Mouse (Mus musculus): ENCODE results near the gene En2.

Gene En2

DNA sequence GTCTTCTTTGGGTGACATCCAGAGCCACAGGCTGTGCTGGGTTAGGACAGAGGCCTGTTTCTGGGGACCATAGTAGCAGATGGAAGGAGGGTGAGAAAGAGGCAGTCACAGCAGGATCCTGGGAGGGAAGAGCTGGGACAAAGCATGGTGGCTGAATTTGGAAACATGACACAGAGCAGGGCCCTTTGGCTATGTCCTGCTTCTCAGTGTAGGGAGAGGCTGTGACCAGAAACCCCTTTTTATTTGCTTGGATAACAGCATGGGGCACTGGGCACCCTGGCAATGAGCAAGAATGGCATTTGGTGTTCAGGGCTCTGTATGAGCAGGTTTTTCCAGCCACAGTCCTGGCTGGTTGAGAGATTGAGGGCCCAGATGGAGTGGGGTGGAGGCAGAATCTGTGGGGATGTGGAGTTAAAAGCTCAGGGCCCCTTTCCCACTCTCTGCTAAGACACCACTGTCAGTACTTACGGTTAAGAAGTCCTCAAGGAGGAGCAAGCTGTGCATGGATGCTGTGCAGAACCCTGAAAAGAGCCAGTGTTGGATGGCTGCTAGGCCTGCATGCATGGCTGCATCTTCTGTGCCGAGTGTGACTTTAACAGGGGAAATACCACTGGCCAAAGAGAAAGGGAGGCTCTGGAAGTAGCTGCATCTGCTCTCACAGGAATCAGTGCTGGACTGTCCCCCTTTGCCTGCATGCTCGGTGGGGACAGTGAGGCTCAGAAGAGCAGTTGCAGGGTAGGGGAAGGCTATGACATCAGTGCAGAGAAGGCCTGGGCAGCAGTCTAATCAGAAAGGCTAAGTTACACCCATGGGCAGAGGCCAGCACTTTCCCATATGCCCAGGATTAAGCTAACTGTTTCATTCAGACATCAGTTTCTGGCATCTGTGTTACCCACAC lies 26.0 kb downstream of the En2 start:
- DNase-seq: no peak

DNA sequence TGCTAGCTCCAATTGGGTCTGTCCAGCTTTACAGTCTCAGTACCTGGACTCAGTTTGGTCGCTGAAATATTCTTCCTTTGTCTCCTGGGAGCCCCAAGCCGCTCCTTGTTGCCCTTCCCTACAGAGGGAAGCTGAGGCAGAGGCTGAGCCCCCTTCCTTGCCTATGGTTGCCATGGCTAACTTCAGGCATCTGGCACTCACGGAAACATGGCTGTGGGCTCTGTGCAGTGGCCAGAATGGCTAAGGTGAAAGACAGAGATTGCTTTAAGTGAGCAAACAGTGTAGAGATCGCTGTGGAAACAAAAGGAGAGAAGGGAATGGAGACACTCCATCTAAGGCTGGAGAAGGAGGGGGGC lies 26.6 kb downstream of the En2 start:
- no peak for DNase-seq

DNA sequence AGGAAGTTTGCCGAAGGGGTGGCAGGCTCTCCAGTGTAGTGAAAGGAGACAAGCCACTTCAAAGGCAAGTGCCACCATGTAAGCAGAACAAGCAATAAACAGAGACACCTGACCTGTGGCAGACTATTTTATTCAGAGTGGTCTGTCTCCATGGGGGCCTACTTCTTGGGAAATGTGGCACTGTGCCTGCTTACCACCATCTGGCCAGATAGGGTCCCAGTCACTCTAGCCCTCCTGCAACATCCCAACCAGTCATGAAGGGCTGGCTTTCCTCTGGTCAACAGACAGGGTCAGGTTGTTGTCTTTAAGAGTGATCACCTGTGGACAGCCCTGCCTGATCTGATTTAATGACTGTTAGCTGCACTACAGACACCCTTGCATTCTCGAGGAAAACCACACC lies 30.0 kb downstream of the En2 start:
- DNase-seq: no peak

DNA sequence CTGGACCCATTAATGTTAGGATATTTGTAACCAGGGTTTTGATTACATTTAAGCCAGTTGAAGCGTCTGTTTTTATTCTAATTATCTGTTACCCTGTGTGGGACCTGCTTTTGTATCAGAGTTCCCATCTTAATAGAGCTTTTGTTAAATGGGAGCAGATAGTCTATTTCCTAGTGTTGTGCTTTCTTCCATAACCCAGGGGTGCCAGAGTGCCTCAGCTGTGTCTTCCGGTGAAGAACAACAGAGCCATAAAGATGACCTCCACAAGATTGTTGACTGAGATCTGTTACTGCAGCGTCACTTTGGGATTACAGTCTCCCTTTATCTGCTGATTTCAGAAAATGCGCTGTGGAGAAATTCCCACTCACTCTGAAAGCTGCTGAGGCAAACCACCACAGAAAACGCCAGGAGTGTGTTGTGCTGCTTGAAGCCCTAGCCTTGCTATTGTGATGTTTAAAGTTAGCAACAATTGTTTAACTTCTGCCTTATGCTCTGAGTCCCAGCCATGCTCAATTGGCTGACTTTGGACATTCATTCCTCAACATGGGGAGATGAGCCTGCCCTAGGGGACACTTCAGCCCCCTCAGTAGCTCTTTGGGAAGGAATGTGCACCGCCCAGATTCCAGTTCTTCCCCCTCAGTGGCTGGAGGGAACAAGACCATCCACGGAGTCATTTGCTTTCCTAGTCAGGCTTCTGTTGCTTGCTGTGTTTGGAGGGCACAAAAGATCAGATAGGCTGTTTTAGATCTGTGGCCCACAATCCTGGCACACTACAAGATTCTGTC lies 33.8 kb downstream of the En2 start:
- DNase-seq: no peak

DNA sequence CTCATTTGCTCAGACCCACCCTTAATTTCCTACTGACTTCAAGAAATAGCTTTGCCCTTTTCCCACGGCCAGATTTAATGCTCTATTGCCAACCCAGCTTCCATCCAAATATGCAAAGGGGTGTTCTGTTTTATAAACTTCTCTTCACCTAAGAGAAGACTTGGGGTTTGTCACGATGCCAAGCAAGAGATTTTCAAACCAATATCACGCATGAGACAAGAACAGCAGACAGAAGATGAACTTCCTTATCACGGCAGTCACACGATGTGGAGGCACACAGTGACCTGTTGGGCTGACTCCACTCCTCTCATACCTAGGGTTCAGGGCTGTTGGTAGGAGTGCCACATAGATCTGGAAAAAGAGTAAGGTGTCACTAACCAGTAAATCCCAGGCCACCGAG lies 37.6 kb downstream of the En2 start:
- DNase-seq: no peak

DNA sequence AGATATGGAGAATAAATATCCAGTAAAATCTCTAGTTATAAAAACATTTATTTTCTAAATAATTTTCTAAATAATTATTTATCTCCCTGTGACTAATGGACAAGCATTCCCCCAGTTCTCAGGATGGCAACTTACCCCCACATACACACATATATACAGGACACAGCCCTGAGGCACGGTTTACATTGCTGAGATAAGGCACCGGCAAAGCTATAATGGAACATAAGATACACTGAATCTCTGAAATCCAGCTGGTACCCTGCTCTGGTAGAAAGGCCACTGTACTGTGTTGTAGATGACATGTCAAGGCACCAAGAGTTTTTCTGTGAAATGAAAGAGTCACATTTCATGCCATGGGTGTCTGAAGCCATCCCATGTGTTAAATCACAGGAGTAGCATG lies 39.2 kb downstream of the En2 start:
- DNase-seq: no peak

DNA sequence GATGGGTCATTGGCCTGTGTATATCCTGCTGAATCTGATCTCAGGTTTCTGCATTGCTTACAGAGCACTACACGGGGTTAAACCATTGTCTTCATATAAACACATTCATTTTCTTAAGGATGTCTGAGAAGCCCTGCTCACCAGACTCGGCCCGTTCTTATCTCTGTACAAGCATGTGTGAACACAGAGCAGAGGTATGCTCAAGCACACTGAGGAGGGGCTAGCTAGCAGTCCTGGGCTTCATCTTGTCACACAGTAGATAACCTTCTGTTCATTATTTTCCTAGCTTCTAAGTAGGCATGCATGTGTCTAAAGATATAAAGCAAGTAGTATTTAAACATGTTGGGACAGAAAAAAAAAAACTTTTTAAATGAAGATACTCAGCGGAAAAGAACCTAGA lies 41.0 kb downstream of the En2 start:
- no peak for DNase-seq

DNA sequence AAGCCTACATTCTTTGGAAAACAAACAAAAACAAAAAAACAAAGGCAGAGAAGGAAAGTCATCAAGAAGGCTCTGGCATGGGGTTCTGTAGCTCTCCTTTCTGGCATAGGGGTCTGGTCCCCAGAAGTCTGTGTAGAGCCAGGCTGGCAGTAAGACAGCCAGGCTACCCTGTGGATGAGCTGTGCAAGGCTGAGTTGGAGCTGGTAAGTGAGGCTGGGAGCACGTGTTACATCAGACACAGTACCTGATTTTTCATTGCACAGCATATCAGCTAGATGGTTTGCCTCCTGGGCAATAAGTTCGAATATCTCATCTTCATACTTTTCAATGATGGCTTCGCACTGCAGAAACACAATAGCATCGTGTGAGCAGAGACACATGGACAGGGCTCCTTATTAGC lies 41.5 kb downstream of the En2 start:
- DNase-seq: no peak

DNA sequence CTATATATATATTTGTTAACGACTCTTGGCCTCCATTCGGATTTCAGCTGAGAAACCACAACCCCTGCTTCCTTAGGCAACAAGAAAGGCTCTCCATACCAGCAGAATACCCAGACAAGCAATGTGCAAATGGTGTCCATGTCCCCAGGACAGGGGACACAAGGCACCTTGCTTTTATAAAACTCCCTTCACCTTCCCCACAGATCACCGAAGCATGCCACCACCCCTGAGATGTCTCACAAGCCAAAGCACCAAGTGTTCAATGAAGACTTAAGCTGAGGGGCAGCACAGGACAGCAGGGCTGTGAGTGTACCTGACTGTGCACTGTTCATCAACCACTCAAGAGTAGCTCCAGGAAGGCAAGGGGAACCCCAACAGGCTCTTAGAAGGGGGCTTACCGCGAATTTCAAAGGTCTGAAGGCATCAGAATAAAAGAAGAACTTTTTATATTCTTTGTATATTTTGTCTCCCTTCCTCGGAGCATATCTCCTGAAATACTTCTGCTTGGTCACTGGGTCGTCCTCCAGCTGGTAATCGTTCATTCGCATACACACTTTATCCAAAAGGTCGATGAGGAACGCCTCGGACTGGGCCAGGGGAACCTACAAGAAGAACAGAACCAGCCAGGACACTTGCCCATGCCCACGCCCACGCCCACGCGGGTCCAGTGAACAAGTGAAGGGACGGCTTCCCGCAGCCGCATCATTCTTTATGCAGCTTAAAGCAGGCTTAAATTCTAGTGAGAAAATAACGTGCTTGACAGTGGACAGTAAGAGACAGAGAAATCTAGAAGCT lies 43.4 kb downstream of the En2 start:
- no peak for DNase-seq

DNA sequence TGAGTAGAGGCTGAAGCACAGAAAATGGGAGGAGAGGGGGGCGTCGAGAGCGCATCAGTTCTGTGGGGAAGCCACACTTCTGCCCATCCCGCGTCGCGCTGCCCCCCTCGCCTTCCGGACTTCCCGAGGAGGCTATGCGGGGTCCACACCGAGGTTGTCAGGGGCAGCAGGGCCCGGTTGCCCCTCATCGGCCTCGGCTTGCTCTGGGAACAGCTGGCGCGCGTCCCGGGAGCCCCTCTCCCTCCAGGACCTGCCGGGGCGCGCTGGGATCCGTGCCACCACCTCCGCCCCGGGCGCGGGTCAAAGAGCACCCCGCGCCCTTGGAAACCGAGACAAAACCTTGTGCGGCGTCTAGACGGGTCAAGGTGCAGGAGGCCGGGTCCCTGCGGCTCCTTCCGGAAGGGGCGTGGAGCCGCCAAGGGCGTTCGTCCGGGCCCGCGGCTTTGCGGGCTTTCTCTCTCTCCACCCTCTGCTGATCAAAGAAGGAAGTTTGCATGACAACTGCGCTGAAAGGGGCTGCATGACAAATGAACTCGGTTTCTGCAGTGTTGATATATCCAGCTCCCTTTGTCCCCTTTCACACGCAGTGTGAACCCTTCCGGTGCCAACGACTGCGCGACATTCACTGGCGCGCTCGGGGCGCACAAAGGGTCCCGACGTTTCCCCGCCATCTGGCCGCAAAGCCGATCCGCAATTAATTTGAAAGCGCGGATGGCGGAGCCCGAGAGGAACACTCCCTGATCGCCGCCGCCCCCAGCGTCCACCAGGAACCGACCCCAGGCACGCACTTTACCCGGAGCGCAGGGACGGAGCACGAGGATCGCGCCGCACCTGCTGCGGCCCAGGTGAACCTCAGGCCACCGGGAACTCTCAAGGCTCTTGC lies 44.3 kb downstream of the En2 start:
- no peak for DNase-seq

DNA sequence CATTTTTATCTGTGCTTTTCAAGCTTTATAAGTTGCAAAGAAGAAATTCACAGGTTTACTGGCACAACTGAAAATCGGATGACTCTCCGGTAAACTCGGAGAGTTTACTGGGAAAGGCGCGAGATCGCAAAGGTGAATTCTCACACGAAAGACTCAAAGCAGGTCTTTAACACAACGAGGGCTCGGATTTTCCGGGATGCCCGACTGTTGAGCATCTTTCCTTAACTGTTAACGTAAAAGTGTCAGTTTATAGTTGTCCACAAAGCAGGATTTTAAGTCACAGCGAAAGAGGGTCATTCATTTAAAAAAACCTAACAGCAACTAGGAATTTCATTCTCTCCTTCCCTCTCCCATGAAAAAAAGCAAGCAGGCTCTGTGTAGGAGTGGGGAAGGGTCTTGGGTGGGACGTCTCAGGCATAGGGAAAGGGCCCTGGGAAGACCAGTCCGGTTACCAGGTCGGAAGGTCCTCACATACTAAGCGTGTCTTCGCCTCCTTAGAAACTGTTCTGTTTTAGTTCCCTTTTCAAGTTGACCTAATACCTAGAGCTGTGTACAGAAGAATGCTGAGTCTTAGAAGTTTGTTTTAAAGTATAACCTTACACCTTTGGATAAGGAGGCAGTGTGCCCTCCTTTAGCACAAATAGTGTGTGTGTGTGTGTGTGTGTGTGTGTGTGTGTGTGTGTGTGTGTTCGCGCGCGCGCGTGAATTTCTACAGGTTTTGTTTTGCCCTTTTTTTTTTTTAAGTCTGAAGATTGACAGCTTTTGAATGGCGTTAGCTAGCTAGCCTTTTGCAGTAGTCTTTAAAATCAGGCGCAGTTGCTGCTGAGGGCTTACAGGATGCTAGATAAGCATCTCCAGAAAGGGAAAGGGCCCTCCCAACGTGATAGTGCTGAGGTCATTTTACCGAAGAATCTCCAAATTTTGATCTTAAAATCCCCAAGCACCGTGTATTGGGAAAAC lies 45.4 kb downstream of the En2 start:
- no peak for DNase-seq

DNA sequence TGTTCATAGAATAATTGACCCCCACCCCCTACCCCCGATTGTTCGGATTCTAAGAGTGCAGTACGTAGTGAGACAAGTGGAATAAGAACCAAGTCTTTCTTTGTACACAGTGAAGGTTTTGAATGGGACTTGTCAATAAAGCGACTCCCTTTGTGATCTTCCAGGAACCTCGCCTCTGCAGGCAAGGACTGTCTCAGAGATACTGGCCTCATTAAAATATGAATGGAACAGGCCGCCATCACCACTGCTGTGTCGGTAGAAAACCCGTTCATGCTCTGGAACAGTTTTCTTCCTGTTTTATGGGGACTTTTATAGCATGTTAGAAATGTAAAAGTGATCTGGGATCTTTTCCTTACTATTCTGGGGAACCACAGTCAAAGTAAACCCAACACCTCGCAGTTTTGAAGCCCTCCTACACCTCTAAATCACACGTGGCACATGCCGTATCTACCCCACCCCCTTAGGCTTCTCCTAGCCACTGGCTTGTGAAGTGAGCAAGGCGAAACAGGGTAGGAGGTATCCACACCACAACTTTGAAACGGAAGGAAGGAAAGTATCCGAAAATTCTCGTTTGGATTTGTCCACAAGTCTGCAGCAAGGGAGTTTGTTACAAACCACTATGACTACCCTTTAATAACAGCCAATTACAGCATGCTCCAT lies 46.3 kb downstream of the En2 start:
- no peak for DNase-seq

DNA sequence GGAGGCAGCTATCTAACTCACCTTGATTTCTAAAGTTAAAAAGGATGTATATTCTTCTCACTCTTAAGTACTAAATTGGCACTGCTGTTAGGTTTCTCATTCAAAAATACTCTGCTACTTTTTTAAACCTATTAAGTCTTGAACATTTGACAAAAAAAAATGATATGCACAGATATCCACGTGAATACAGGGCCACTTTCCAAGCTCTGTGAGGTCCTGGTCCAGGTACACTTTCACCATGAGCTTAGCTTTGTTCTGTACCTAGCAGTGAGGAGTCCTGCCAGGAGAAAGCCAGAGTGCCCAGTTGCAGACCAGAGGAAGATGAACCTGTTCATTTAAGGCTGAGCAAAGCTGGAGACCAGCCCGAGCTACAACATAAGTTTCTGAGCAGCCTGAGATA lies 47.9 kb downstream of the En2 start:
- DNase-seq: no peak

DNA sequence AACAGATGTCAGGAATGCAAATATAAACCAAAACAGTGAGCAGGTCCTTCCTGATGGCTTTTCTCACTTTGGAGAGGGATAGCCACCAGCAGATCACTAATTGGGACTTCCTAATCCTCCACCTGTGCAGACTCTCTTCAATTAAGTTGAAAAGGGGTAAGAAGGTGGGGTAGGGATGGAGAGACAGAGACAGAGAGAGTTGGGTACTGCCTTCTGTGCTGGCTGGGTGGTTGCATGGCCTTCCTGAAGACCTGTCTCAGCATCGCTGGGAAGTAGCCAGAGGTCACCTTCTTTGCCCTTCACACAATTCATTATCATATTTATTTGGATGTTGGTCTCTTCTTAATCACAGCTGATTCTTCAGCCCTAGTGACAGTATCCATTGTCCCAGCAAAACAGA lies 54.1 kb downstream of the En2 start:
- DNase-seq: no peak

Measured in lung, postnatal 4 days (tissue).